Mouse (Mus musculus) intestine, embryonic 14.5 days (tissue): ENCODE measurements at regions not wholly inside any gene's neighbourhood (a gene's known extent, or its start where the extent isn't known, plus 50 kb on each side); places are given as distances from the start of the nearest gene placed in this dataset.
A peak's percentile ranks its signal among the peaks of the same experiment; 100 is the strongest.

Experiments used
- ATAC-seq: fragments of 200-750 bp; cut with Nextera tagmentation; replicated peaks from 2 replicates; pipeline ENCODE4 v1.8.0; 2017; ENCODE audit warnings: low read depth, moderate number of reproducible peaks, moderate TSS enrichment, moderate library complexity; ENCODE audit not compliant: low FRiP score, low TSS enrichment
- DNase-seq: peaks from one replicate; pipeline ENCODE4 v3.0.0-alpha.2; 2018; ENCODE audit warnings: low spot score
- H3K27ac ChIP-seq: fragments of 300-500 bp; sonication (generic); 2 replicates; pipeline ENCODE4 v1.5.1; 2014; ENCODE audit warnings: low read depth, mild to moderate bottlenecking, control low read depth
- H3K27me3 ChIP-seq: fragments of 300-500 bp; sonication (generic); replicated peaks from 2 replicates; pipeline ENCODE4 v1.6.1; 2014; ENCODE audit warnings: low read length, control low read depth; ENCODE audit not compliant: control insufficient read depth, insufficient read depth
- H3K36me3 ChIP-seq: fragments of 300-500 bp; sonication (generic); 2 replicates; pipeline ENCODE4 v1.6.1; 2014; ENCODE audit warnings: low read length, control low read depth; ENCODE audit not compliant: control insufficient read depth, insufficient read depth
- H3K4me1 ChIP-seq: fragments of 300-500 bp; sonication (generic); replicated peaks from 2 replicates; pipeline ENCODE4 v1.6.1; 2014; ENCODE audit warnings: low read length, control low read depth, mixed read lengths; ENCODE audit not compliant: control insufficient read depth, insufficient read depth
- H3K4me2 ChIP-seq: fragments of 300-500 bp; sonication (generic); 2 replicates; pipeline ENCODE4 v1.6.1; 2014; ENCODE audit warnings: low read length
- H3K4me3 ChIP-seq: fragments of 300-500 bp; sonication (generic); 2 replicates; pipeline ENCODE4 v1.5.1; 2014; ENCODE audit warnings: low read depth, low read length, control low read depth, mixed read lengths
- H3K9ac ChIP-seq: fragments of 300-500 bp; sonication (generic); 2 replicates; pipeline ENCODE4 v1.6.1; 2014; ENCODE audit warnings: mild to moderate bottlenecking, low read length
- H3K9me3 ChIP-seq: fragments of 300-500 bp; sonication (generic); 2 replicates; pipeline ENCODE4 v1.6.1; 2016; ENCODE audit warnings: low read length, control low read depth; ENCODE audit not compliant: control insufficient read depth
- WGBS: fragments of 180-500 bp; shearing (Covaris S2); extraction: QIAGEN DNeasy Blood & Tissue Kit; methylation state at CpG from one replicate; pipeline ENCODE4 v1.1.7; 2014; 5-methylcytosine and 5-hydroxymethylcytosine counted together

- DNase-seq (no peak), ATAC-seq (no peak)
- Histone ChIP-seq H3K4me1 (peaks cover 6% of the 10 kb centered on the region; the same call in 1 of the 2 replicates), H3K27ac (no peak overlapping the region), H3K4me2 (no peak overlapping the region), H3K9me3 (no peaks in the 10 kb centered on the region), H3K9ac (no peak overlapping the region), H3K27me3 (no peaks in the 10 kb centered on the region), H3K4me3 (no peak overlapping the region), H3K36me3 (no peaks in the 10 kb centered on the region)
- 71% methylated on average over 5 of the region's 5 CpGs for WGBS
Measured at GRCm38 (mm10) chr13:51912477-51912876, 66.0 kb downstream of the Gadd45g start.

GRCm38 (mm10) chr13:51912994-51913393, 66.5 kb downstream of the Gadd45g start:
- Histone ChIP-seq H3K9ac (no peak overlapping the region), H3K4me2 (no peak overlapping the region), H3K9me3 (no peaks in the 10 kb centered on the region), H3K4me3 (no peak overlapping the region), H3K4me1 (peaks cover 9% of the 10 kb centered on the region; the same call in 1 of the 2 replicates), H3K27me3 (no peaks in the 10 kb centered on the region), H3K27ac (no peak overlapping the region), H3K36me3 (no peaks in the 10 kb centered on the region)
- WGBS = 96% methylated on average over 3 of the region's 3 CpGs
- no peak for DNase-seq
- no peak for ATAC-seq

GRCm38 (mm10) chr13:51916666-51917240, 70.3 kb downstream of the Gadd45g start:
- no peaks in the 10 kb centered on the region for H3K36me3 ChIP-seq
- H3K4me1 ChIP-seq = peaks cover 38% of the 10 kb centered on the region
- ATAC-seq (no peak), DNase-seq (no peak)
- no peak overlapping the region for H3K4me2 ChIP-seq
- H3K9me3 ChIP-seq = no peaks in the 10 kb centered on the region
- H3K27me3 ChIP-seq = no peaks in the 10 kb centered on the region
- 59% methylated on average over 15 of the region's 15 CpGs for WGBS
- no peak overlapping the region for H3K27ac ChIP-seq
- no peak overlapping the region for H3K9ac ChIP-seq
- H3K4me3 ChIP-seq = no peak overlapping the region

- no peaks in the 10 kb centered on the region for H3K36me3 ChIP-seq
- H3K9ac ChIP-seq = no peak overlapping the region
- no peak overlapping the region for H3K4me2 ChIP-seq
- no peak overlapping the region for H3K4me3 ChIP-seq
- no peak for ATAC-seq
- no peaks in the 10 kb centered on the region for H3K9me3 ChIP-seq
- no peaks in the 10 kb centered on the region for H3K27me3 ChIP-seq
- DNase-seq = no peak
- 62% methylated on average over 7 of the region's 7 CpGs for WGBS
- peaks cover 36% of the 10 kb centered on the region for H3K4me1 ChIP-seq
- H3K27ac ChIP-seq = no peak overlapping the region
Measured at GRCm38 (mm10) chr13:51917658-51918057, 71.2 kb downstream of the Gadd45g start.

GRCm38 (mm10) chr13:51918108-51918507, 71.6 kb downstream of the Gadd45g start:
- H3K4me1 ChIP-seq = peaks cover 36% of the 10 kb centered on the region
- WGBS = 71% methylated on average over 8 of the region's 8 CpGs
- H3K27ac ChIP-seq = no peak overlapping the region
- no peak overlapping the region for H3K4me3 ChIP-seq
- H3K9ac ChIP-seq = no peak overlapping the region
- H3K9me3 ChIP-seq = no peaks in the 10 kb centered on the region
- H3K36me3 ChIP-seq = no peaks in the 10 kb centered on the region
- no peak for ATAC-seq
- no peak overlapping the region for H3K4me2 ChIP-seq
- no peaks in the 10 kb centered on the region for H3K27me3 ChIP-seq
- DNase-seq = no peak

- H3K4me1 ChIP-seq = peaks cover 36% of the 10 kb centered on the region
- ATAC-seq (peak; percentile 22; the same call in 1 of the 2 replicates), DNase-seq (no peak)
- H3K36me3 ChIP-seq = no peaks in the 10 kb centered on the region
- 43% methylated on average over 10 of the region's 10 CpGs for whole genome bisulfite sequencing
- H3K4me3 ChIP-seq = no peak overlapping the region
- H3K4me2 ChIP-seq = no peak overlapping the region
- no peak overlapping the region for H3K9ac ChIP-seq
- H3K27ac ChIP-seq = no peak overlapping the region
- no peaks in the 10 kb centered on the region for H3K9me3 ChIP-seq
- no peaks in the 10 kb centered on the region for H3K27me3 ChIP-seq
Measured at GRCm38 (mm10) chr13:51918781-51919170, 72.3 kb downstream of the Gadd45g start.

- no peak for DNase-seq
- H3K36me3 ChIP-seq = no peaks in the 10 kb centered on the region
- H3K27ac ChIP-seq = no peak overlapping the region
- no peak overlapping the region for H3K4me2 ChIP-seq
- no peaks in the 10 kb centered on the region for H3K9me3 ChIP-seq
- no peak overlapping the region for H3K4me3 ChIP-seq
- H3K9ac ChIP-seq = no peak overlapping the region
- 55% methylated on average over 14 of the region's 14 CpGs for WGBS
- H3K4me1 ChIP-seq = peaks cover 36% of the 10 kb centered on the region
- ATAC-seq = peak; percentile 17; the same call in 1 of the 2 replicates
- no peaks in the 10 kb centered on the region for H3K27me3 ChIP-seq
Measured at GRCm38 (mm10) chr13:51919171-51919793, 72.8 kb downstream of the Gadd45g start.

GRCm38 (mm10) chr13:51919937-51920336, 73.5 kb downstream of the Gadd45g start:
- Histone ChIP-seq H3K27ac (no peak overlapping the region), H3K36me3 (no peaks in the 10 kb centered on the region), H3K4me1 (peaks cover 36% of the 10 kb centered on the region), H3K4me3 (no peak overlapping the region), H3K27me3 (no peaks in the 10 kb centered on the region), H3K9me3 (no peaks in the 10 kb centered on the region), H3K4me2 (no peak overlapping the region), H3K9ac (no peak overlapping the region)
- 79% methylated on average over 3 of the region's 3 CpGs for WGBS
- ATAC-seq (no peak), DNase-seq (no peak)
